Mouse (Mus musculus) heart, adult 2 months (tissue): ENCODE results near the gene Kif5c.

Experiments used
- CTCF ChIP-seq: fragments of 200-600 bp; IDR thresholded peaks from 2 replicates; pipeline ENCODE4 v1.8.1; 2022; ENCODE audit warnings: antibody characterized with exemption, mild to moderate bottlenecking, moderate library complexity
- EP300 ChIP-seq: fragments of 200-500 bp; IDR thresholded peaks from 2 replicates; pipeline ENCODE4 v1.6.1; 2011; ENCODE audit warnings: low read depth, low read length, control low read depth; ENCODE audit not compliant: insufficient read depth
- POLR2A ChIP-seq: fragments of 200-500 bp; IDR thresholded peaks from 2 replicates; pipeline ENCODE4 v1.6.1; 2011; ENCODE audit warnings: mild to moderate bottlenecking, low read depth, low read length, control low read depth; ENCODE audit not compliant: insufficient read depth

DNA sequence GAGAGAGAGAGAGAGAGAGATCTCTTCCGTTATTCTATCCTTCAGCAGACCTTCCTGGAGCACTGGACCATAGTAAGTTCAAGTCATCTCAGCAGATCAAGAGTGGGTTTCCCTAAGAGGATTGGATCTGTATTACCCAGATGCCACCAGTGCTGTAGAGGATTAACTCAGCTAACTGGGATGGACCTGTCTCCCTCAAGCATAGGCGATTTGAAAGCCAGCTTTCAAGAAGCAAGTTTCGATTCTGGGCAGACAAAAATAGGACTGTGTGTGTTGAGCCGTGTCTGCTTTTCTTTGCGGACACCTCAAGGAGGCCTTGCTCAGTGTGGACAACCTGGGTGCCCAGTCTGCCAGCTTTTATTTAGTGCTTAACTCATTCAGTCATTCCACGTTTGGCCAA is 170.0 kb downstream of the Kif5c start:
- TF ChIP-seq POLR2A = no peak
- TF ChIP-seq EP300 = no peak
- TF ChIP-seq CTCF = no peak
